Mouse (Mus musculus): ENCODE results near the gene Mcm10. TPM values are rescaled to one million over a fixed set of nuclear protein-coding genes. Genes with fewer than 3 reads are reported as not detected.

Mcm10 gene
- total RNA-seq (2017) = 72.3 and 89.8 TPM in 2 replicates

DNA sequence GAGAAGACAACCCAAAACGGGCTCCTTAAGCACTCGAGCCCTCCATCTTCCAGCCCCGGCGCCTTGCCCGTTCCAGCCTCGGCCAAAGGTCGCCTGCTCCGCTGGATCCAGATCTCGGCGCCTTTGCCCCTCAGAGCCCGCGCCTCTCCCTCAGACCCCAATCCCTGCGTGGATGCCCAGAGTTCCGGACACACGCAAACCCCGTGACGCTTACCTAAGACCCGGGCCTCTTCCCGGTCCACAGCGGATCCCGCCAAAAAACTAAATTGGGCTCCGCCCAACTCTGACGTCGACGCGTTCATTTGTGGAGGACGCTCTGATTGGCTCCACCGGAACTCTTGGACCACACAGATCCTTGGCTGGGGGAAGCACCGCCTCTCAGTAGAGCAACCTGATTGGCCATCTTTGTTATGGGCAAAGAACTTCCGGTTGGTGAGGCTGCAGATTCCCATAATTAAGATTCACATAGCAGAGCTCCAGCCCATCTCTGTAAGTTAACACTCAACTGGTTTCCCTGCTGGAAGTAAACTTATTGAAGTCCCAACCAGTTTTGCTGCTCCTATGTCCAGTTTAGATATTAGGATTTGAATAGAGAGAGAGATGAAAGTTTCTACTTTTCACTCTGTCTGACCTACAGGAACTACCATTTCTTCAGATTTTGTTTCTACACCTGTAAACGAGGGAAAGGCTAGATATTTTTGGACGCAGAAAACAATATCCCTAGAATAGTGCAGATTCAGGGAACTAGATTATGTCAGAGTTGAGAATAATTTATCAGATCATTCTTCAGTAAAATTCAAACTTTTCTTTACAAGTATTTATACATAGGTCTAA lies at the start of gene Mcm10:
Gene Mcm10, minus strand, starts transcription at position 301 of the 834 bp plus-strand sequence.
- ATAC-seq (replicated peaks; ENCODE audit: low read depth, poor library complexity, severe bottlenecking) = peak; percentile 99

DNA sequence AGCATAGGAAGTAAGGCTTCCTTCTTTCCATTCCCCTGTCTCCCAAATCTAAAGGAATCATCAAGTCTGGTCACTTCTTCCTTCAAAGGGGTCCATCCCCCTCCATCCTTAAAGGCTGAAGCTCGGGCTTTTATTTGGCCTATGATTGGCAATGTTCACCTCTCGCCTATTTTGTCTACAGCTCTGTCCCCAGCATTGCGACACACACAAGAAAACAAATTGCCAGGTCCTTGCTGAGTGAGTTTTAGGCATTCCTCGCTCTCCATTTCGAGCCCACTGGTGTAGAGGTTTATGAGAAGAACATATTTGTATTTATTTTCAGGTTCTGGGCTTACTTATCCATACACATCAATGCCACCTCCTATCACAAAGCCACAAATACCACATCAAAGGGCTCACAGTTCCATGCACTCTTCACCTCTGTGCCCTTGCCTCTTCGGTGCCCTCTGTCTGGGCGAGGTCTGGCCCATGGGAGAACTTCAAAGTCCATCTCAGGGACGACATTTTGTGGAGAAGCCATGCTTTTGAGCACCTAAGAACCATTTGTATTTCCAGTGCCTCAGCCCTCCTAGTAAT lies 48.6 kb upstream of the Mcm10 start:
- no peak for ATAC-seq (replicated peaks; ENCODE audit: low read depth, poor library complexity, severe bottlenecking)

DNA sequence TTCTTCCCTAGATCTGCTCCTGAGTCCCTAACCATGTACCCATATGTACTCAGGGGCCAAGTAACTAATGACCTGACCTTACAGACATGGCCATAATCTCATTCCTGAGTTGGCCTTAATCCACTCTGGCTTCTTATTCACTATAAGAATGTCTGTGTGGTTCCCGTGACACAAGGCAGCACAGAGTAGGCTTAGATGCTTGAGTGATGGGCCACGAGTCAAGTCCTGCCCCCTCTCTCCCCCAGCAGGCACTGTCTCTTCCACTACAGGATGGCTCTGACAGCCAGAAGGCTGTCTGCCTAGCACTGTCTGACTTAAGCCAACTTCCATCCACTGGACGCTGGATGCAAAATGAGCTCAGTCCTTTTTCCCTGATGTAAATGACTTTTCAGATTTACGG lies 47.4 kb upstream of the Mcm10 start:
- no peak for ATAC-seq (replicated peaks; ENCODE audit: low read depth, poor library complexity, severe bottlenecking)

DNA sequence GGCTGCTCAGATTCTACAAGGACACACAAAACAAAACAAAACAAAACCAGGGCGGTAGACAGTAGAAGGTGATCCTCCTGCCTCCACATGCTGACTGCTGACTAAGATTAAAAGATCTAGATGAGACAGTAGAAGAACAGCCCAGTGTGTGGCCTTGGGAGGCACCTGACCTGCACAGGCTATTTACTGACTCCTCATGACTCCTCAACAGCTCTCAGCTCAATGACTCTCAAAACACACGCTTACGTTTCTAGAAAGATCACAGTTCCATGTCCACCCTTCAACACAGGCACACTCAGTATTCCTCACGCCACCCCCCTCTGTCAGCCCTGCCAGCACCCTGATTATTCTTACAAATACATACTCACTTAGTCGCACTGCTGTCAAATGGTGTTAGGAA lies 45.8 kb upstream of the Mcm10 start:
- no peak for ATAC-seq (replicated peaks; ENCODE audit: low read depth, poor library complexity, severe bottlenecking)

DNA sequence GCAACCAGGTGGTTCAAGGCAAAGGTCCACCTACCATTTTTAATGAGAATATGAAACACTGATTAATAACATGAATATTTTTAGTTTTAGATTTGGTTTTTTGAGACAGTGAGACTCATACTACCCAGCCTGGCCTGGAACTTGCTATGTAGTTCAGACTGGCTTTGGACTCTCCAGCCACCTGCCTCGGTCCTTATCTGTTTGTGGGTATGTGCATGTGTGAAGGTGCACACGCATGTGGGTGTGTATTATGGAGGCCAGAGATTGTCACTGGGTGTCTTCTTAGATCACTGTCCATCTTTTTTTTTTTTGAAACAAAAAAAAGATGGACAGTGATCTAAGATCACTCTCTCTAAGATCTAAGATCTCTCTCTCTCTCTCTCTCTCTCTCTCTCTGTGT lies 38.0 kb upstream of the Mcm10 start:
- ATAC-seq (replicated peaks; ENCODE audit: low read depth, poor library complexity, severe bottlenecking) = no peak

DNA sequence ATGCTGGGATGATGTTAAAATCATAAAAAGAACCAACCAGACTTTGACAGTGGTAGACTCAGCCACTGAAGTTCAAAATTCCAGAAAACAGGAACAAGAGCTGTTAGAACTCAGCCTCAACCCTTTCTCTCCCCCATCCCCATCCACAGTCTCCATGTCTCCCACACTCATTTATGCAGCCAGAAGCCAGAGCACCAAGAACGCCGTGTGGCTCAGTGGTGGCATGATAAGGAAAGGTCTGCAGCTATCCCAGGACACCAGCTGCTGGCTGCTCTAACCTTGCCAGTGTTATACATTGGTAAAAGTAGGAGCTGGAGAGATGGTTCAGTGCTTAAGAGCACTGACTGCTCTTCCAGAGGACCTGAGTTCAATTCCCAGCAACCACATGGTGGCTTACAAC lies 34.4 kb upstream of the Mcm10 start:
- no peak for ATAC-seq (replicated peaks; ENCODE audit: low read depth, poor library complexity, severe bottlenecking)

DNA sequence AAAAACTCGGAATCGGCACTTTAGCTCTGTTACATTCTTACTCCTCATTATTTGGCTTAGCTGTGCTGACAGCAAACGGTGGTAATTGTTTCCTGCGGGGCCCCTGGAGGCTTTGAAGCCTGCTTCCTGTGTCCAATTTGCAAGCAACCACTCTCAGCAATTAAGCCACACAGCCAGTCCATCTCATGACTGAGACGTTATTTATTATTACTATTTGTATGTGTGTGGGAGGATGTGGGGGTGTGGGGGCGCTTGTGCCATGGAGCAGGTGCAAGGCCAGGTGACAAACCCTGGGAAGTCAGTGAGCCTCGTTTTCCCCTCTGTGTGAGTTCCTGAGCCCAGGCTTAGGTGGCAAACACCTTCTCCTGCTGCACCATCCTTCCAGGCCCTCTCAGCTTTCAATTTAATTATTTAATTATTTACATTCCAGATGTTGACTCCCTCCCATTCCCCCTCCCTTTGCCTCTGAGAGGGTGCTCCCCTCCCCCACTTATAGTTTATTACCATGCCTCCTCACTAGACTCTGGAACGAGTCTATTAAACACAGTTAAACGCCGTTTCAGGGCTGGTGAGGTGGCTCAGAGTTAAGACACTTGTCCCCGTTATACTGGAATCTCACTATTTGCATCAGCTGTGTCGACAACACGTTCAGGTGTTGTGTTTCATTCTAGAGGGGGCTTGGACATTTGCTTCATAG lies 32.8 kb upstream of the Mcm10 start:
- 0 out of 2 replicates have a peak, but pooled peaks have one; percentile 1 for ATAC-seq (replicated peaks; ENCODE audit: low read depth, poor library complexity, severe bottlenecking)

DNA sequence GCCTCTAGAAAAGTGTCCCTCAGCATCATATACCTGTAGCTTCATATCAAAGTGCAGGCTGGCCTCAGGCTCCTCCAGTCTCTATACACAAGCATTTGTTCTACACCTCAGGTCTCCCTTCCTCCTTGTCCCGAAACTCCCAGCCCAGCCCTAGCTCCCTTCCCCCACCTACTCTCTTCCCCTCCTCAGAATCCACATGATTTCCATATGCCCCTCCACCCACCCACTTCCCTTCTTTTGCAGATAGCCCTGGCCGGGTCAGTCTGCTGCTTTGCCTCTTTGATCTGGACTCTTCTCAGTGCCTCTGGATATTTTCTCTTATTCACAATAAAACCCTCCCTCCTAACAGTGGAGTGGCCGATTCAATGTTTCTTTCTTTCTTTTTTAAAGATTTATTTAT lies 31.7 kb upstream of the Mcm10 start:
- ATAC-seq (replicated peaks; ENCODE audit: low read depth, poor library complexity, severe bottlenecking) = no peak

DNA sequence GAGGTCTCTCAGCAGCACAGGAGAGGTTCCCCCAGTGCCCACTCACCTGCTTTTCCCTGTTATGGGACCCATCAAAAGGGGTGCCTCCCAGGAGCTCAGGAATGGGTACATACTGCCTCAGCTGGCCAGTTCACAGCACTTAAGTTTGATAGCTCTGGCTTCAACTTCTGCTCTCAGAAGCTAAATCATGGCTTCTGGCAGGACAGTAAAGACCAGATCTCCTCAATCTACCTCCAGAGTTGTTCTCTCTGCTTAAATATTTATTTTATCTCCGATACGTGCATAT lies 30.8 kb upstream of the Mcm10 start:
- ATAC-seq (replicated peaks; ENCODE audit: low read depth, poor library complexity, severe bottlenecking) = no peak

DNA sequence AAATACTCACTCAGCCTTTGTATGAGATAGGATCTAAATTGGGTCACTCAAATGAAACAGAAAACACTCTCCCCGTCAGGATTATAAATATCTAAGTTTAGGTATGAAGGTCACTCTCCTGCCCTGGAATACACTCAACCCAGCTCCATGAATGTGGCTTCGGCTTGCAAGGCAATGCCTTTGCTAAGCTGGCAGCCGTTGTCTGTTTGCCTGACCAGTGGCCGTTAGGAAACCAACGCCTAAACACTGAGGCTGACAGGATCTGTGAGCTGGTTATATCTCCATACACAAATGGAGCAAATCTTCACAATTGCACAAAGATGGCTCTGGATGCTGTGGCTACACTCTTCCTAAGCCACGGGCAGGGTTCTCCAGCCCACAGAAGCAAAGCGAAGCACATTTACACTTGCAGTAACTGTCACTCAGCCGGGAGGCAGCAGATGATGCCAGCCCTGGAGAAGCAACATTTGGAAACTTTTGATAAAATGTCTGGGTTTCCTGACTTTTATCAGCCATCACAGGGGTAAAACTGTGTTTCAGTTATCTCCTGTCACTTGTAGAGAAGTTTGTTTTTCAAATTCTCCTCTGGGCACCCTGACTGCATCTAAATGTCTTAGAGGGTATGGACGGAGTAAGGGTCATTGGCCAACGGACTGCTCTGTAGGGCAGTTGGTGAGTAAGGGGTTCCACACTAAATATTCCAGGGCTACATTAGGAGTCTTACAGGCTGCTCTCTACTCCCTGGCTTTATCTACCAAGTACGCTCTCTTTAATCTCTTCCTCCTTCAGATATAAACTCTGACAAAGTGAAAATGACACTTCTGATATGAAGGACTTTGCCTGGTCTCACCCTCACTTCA lies 30.3 kb upstream of the Mcm10 start:
- ATAC-seq (replicated peaks; ENCODE audit: low read depth, poor library complexity, severe bottlenecking) = peak; percentile 66

DNA sequence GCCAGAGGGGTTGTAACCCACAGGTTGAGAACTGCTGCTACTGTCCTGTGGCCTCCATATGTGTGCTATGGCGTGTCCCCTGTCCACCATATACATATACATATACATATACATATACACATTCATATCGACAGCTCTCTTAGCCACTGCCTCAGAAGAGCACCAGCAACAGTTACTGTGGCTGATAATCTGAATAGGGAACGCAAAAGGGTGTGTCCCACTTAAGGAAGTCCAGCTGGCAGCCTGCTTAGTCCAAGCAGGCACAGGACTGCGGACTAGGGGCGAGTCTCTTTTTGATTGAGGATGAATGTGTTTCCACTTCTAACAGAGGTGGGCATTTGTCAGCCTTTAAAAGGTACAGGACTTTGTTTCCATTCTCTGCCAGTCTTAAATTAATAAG lies 29.3 kb upstream of the Mcm10 start:
- no peak for ATAC-seq (replicated peaks; ENCODE audit: low read depth, poor library complexity, severe bottlenecking)

DNA sequence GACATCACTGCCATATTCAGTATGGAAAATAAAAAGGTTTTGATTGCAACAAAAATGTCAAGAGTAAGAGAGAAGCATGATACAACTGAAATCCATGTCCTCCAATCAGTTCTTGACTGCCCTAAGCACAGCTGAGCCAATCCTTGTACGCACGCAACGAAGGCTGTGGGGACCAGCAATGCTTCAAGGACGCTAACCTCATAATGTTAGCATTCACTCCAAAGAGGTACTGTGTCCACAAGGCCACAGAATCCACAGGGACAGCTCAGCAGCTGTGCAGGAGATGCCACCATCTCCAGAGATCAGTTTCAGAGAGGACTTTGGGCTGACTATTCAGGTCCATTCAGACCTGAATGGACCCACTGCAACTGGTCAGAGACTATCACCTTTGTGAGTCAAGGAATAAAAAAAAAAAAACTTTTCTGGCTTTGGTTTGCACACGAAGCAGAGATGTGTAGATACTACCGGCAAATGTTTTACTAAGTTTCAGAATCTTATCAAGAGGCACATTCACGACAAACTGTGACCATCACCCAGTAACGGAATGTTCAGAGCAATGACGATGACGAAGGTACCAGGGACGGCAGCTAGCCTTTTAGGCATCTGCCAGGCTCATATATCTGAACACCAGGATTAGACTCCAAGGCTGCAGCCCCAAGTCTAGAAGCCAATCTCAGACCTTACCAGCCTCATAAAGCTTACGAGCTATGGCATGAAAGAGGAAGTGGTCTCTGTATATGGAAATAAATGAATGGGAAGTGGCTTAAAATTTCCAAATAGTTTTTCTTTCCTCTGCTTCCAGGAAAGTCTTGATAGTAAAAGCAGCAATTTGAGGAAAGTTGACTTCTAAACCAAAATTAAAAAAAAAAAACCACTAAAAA lies 27.9 kb upstream of the Mcm10 start:
- peak; percentile 60 for ATAC-seq (replicated peaks; ENCODE audit: low read depth, poor library complexity, severe bottlenecking)

DNA sequence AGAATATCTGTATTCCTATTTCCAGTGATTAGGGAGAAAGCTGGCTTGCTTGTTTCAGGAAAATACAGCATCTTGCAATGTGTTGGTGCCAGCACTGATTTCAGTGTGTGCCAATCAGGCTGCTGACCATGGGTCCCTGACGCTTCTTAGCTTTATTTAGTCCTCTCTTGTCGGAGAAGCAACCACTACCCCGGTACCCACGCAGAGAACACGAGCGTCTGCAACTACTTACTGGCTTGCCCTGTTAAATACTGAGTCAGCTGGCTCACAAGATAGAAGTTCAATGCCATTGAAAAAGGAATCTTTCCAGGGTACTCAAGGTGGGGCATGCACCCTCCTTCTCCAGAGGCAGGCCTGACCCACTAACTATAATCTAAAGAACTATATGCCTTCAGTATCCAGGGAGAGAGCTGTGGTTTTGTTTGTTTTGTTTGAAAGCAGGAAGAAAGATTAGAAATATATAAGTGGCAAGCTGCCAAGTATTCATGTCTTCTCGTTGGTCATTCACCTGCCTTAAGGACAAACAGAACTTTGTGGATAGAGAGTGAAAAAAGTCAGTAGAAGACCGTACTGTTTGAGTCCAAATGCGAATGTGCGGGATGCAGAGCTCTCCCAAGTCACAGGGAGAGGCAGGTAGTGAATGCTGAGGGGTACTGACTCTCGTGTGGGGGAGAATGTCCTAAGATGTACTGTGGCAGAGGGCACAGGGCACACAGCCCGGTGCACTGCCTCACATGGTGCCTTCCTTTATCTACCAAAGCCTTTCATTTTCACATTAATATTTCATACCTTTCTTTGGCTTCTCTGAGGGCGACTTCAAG lies 27.0 kb upstream of the Mcm10 start:
- ATAC-seq (replicated peaks; ENCODE audit: low read depth, poor library complexity, severe bottlenecking) = no peak

DNA sequence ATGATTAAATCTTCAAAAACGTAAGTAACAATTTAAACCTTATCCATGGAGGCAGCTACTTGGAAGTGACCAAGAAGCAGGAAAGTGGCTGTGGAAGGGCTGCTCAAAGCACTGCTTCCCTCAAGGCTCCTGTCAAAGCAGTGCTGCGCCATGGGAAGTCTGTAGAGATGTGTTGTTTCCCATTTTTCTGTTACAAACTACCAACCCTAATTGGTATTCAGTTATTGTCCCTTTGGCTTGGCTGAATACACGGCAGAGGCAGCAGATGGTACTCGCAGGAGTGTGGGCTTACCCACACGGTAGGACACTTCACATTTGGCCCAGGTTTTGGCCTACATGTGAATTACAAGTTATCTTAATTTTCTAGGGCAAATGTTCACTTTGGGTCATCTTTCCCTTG lies 25.7 kb upstream of the Mcm10 start:
- ATAC-seq (replicated peaks; ENCODE audit: low read depth, poor library complexity, severe bottlenecking) = no peak

DNA sequence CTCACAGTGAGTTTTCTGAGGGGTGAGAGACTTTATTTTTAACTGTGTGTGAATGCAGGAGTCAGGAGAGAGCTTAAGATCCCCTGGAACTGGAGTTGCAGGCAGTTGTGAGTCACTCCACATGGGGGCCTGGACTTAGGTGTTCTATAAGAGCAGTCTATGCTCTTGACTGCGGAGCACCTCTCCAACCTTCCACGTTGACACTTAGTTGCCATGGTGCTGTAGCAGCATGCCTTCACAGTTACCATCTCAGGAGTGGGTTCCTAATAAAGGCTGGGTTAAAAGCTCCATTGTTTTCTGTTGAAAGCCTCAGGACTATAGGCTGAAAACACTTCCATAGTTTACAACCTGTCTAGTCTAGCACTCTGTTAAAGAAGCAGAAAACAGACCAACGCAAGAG lies 24.8 kb upstream of the Mcm10 start:
- ATAC-seq (replicated peaks; ENCODE audit: low read depth, poor library complexity, severe bottlenecking) = no peak

DNA sequence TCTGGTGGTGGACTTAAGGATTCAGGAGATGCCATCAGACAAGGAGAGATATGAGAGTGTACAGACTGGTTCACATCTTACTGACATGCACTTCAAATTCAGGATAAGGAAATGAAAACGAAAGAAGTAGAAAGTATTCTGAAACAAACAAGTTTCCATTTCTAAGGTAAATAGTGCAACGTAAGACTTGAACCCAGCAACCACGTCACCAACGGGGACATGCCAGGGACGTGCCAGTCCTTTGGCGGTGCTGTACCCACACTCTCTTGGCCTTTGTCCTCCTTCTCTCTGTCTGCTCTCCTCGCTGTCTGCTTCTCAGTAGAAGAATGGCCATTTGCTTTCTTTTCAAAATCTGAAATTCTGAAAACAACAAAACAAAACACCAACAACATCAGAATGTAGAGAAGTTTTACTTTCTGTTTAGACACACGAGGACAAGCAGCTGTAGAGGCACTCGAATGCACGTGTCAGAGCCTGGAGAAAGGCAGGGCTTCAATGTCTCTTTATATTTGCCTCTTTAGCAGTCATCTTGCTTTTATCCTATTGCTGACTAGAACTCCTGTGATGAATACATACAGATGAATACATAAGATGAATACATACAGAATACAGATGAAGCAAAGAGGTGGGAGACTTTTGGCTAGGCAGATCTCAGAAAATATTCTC lies 24.0 kb upstream of the Mcm10 start:
- ATAC-seq (replicated peaks; ENCODE audit: low read depth, poor library complexity, severe bottlenecking) = no peak

DNA sequence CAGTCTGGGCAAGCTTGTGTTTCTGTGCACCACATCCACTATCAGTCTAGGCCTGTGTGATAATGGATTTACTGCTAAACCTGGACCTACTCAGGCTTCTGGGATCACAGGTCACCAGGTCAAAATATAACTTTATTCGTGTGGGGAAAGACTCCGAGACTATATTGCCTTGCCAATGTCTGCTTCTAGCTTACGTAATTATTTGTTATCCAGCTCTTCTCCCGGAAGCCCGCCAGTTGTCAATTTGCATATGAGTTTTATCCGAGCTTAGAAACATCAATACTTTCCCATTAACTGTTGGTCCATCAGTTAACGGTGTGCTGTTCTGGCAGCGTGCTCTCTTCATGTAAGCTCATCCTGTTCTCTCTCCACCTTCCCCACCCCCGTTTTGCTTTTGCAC lies 22.6 kb upstream of the Mcm10 start:
- no peak for ATAC-seq (replicated peaks; ENCODE audit: low read depth, poor library complexity, severe bottlenecking)

DNA sequence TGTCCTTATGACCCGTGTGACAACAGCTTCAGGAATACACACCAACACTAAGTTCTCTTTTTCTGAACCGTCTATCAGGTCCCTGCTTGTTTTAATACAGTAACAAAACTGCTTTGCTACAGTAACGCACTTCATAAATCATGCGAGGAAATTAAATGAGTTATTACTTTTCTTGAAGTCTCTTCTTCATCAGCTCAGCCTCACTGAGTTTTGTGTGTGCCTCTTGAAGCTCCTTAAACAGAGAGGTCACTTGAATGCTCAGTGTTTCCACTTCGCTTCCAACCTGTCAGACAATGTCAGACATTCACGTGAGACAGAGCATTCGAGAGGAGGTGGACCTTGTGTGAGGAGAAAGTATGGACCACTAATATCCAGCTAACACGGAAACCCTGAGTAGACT lies 22.2 kb upstream of the Mcm10 start:
- ATAC-seq (replicated peaks; ENCODE audit: low read depth, poor library complexity, severe bottlenecking) = no peak

Data from common myeloid progenitor, adult 5-6 weeks (primary cell).